Mouse (Mus musculus): ENCODE results near the gene Alpl. TPM values are rescaled to one million over a fixed set of nuclear protein-coding genes. Genes with fewer than 3 reads are reported as not detected.

Gene Alpl
- total RNA-seq, 2 experiments from 2014 or later, result not detected

DNA sequence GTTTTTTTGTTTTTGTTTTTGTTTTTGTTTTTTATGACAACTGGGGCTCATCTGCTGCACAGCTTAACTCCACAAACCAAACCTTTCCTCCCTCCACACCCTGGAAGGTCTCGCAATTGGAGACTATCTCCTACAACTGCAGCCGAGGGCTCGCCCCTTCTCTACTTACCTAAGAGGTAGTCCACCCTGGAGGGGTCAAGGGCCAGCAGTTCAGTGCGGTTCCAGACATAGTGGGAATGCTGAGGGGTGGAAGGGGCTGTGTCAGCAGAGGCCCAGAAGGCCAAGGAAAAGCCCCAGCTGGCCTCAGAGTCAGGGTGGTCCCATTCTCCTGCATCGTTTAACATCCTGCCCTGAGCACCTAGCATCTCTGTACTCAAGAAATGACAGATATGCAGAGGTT is 48.6 kb downstream of the Alpl start:
- no peak for ATAC-seq (replicated peaks; ENCODE audit: low FRiP score, low TSS enrichment, poor library complexity, severe bottlenecking)

DNA sequence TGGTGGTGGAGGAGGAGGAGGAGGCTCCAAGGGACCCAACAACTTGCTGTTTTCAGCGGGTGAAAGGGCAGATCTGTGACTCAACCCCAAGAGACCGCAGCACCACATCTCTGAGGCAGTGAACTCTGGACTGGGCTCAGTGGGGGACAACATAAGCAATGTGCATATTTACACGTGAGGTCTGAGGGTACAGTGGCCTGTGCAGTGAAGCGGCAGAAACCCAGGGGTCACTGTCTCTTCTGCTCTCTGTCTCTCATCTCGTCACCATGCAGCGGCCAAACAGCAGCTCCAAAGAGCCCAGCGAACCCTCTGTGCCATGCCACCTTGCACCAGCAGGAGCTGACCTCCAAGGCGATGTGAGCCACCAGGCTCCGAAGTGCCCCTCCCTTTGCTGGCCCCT is 49.1 kb downstream of the Alpl start:
- ATAC-seq (replicated peaks; ENCODE audit: low FRiP score, low TSS enrichment, poor library complexity, severe bottlenecking), result no peak

DNA sequence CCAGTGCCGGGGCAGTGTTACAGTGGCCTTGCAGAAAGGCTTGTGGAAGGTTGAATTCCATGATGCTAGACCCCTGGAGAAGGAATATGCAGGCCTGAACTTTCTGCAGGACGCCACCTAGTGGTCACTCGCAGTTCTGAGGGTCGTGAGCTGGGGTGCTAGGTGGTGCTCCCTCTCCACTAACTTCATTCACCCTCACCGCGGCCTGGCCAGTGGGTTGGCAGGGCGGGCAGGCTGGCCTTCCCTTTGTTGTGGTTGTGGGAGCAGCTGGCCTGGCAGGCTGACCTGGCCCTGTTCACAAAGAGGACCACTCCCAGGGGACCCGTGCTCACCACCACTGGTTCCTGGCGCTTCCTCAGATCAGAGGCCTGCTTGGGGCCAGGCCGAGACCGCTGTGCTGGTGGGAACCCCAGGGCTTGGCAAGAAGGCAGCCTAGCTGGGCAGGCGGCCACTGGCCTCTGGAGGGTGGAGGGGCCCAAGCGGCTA is 51.7 kb downstream of the Alpl start:
- no peak for ATAC-seq (replicated peaks; ENCODE audit: low FRiP score, low TSS enrichment, poor library complexity, severe bottlenecking)

DNA sequence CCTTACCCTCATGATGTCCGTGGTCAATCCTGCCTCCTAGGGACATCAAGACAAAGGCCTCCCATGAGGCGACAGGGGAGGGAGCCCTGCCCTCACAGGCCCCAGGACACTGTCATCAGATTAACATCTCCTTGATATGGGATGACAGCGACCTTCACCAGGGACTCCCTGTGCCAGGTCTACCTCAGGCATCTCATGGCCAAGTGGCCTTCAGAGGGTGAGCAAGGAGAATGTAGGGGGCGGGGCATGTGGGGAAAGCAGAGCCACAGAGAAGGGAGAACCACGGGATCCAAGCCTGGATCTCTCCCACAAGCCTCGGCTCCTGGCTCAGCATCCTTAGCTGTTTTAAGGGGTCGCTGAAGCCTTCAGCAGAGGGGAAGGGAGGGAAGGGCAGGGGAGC is 52.4 kb downstream of the Alpl start:
- ATAC-seq (replicated peaks; ENCODE audit: low FRiP score, low TSS enrichment, poor library complexity, severe bottlenecking), result no peak

DNA sequence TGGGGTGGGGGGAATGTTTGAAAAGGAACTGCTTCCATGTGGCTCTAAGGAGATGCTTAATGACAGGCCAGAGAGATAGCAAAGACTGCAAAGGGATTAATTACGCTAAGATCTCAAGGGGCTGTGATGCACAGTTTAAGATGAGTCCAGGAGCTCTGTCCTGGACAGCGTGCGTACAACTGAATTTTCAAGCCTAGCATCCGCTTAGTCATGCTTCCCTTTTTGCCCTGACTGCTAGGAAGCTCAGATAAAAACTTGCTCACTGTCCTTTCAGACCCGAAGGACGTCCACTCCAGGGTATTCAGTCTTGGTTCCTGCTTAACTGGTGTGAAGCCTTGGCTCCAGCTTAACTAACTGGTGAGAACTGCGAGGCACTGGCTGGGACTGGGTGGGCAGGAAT is 55.8 kb downstream of the Alpl start:
- ATAC-seq (replicated peaks; ENCODE audit: low FRiP score, low TSS enrichment, poor library complexity, severe bottlenecking), result no peak

DNA sequence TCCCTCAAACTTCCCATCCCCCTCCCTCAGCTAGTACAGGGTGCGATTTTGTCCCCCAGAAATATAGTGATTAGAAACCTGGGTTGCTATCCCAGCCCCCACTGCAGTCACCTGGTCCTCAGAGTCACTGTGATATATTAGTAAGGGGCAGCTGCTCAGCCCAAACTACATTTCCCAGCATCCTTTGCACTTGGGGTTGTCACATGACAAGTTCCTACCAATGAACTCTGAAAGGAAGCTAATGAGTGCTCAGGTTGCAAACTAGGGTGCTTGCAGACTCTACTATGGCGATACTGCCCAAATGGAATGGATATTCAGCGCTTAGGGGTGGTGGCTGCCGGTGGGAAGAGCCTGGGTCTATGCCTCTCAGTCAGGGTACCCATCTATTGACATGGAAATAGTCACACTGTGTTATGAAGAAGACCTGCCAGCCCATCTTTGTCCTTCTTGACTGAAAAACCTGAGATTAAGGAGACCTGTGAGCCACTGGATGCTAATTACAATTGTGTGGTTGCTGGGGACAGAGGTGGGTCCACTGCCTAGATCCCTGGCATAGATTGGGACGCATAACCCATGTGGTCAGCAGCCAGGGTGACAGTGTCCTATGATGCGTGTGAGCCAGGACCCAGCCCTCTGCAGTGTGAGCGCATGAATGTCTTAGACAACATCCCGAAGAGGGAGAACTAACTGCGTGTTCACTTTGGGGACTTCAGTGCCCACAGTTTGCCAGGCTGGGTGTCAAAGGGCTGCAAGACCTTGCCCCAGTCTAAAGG is 56.8 kb downstream of the Alpl start:
- ATAC-seq (replicated peaks; ENCODE audit: low FRiP score, low TSS enrichment, poor library complexity, severe bottlenecking), result peak; percentile 66; the same call in 1 of the 2 replicates

DNA sequence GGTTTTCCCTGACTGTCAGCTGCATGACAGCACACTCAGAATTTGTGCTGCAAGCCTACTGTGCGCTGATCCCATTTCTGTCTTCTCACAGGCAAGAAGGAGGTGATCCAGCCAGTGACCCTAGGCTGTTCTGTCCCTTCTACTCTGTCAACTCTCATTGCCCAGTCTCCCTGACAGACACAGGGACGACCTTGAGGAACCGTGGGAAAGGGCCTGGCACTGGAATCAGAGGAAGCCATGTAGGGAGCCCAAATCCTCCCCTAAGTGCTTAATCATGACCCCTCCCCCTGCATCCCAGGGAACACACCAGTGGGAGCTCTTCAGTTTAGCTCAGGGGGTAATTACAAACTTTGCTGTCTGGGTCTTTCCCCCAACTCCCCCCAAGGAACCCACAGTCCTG is 58.4 kb downstream of the Alpl start:
- ATAC-seq (replicated peaks; ENCODE audit: low FRiP score, low TSS enrichment, poor library complexity, severe bottlenecking), result no peak

DNA sequence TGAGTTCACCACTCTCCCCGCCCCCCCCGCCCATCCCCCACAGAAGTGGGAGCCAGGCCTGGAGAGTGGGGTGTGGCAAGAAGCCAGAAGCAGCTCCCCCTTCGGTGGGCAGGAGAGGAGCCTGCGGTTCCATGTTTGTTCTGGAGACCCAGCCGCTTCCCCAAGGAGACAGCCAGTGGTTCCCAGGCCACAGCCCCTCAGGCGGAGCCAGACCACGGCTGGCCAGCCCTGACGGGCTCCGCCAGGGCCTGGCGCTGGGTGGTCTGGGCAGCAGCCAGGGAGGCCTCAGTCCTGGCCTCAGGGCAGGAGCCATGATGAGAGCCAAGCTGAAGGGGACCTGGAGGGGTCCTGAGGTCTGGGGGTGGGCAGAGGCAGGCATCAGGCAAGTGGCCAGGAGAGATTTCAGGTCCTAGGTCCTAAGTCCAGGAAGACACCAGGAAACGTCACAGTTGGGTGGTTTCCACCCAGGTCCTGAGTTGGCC is 59.9 kb downstream of the Alpl start:
- ATAC-seq (replicated peaks; ENCODE audit: low FRiP score, low TSS enrichment, poor library complexity, severe bottlenecking), result no peak

DNA sequence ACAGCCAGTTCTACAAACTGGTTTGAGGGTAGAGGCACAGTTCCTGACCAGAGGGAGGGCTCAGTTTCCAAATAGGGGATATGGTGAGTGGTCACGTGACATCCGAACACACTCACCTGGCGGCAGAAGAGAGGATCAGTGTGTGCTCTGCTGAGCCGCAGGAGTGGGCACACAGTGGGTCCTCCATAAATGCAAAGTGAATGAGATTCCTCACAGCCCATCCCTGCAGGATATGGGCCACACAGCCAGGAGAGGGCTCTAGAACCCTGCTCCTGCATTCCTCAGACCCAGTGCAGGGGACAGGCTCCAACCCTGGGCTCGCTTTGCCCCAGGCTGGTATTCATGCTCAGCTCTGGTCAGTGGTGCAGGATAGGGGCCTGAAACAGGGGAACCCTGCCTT is 62.7 kb downstream of the Alpl start:
- ATAC-seq (replicated peaks; ENCODE audit: low FRiP score, low TSS enrichment, poor library complexity, severe bottlenecking), result no peak

DNA sequence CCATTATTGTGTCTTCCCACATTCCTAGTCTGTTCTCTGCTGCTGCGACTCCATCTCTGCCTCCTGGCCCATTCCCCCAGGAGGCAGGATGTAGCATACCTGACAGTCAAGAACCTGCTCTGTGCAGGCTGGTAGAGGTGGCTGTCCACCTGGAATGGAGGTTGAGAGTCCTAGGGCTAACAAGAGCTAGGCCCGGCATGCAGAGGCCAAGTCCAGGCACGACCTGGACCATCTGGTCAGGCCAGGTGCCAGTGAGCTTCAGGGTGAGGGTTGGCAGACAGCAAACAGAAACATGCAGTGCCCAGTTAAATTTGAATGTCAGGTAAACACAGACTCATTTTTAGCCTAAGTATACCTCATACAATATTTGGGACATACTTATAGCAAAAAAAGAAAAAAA is 63.2 kb downstream of the Alpl start:
- ATAC-seq (replicated peaks; ENCODE audit: low FRiP score, low TSS enrichment, poor library complexity, severe bottlenecking), result no peak

DNA sequence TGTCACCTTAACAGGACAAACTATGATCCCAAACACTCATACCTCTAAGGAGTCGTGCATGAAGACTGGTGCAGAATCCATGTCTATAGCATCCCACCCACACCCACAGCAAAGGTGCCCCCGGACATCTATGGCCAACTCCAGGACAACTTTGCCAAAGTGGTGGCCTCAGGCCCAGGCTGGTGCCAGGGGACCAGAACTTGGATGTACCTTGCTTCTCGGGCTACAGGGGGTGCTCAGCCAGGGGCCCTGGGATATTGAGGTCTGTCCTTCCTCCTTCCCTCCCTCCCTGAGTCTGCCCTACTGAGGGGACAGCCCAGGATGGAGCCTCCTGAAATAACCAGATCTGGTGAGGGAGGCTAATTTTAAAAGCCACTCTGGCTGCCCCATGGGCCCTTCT is 63.8 kb downstream of the Alpl start:
- no peak for ATAC-seq (replicated peaks; ENCODE audit: low FRiP score, low TSS enrichment, poor library complexity, severe bottlenecking)

DNA sequence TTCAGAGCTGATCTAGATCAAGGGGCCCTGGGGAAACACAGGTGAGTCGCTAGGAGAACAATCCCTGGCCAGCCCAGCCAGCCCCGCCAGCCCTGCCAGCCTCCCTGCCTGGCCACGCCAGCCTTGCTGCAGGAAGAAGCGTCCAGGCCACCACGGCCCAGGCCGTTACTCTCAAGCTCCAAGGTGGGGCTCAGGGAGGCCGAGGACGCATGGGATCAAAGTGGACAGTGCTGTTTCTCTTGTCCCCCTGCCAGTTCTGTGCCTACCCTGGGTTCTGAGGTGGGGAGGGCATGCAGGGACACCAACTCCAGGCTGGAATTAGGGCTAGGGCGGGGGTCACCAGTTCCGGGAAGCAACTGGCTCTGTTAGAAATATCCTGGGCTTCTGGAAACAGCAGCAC is 64.3 kb downstream of the Alpl start:
- ATAC-seq (replicated peaks; ENCODE audit: low FRiP score, low TSS enrichment, poor library complexity, severe bottlenecking), result no peak

DNA sequence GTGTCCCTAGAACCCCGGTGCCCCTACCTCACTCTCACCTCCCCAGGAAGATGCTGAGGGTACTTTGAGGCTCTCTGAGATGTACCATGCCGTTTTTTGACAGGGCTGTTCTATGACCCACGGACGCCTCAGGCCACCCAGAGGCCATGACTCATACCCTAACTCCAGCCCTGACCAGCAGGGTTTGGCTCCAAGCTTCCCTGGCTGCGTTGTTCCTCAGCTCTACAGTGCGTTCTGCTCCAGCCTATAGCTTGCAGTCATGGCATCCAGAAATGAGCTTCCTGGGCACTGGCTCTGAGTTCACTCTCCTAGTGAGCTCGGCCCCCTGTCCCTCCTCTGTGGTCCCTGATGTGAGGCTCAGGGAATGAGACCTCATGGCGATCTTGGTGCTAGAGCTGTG is 65.4 kb downstream of the Alpl start:
- no peak for ATAC-seq (replicated peaks; ENCODE audit: low FRiP score, low TSS enrichment, poor library complexity, severe bottlenecking)

DNA sequence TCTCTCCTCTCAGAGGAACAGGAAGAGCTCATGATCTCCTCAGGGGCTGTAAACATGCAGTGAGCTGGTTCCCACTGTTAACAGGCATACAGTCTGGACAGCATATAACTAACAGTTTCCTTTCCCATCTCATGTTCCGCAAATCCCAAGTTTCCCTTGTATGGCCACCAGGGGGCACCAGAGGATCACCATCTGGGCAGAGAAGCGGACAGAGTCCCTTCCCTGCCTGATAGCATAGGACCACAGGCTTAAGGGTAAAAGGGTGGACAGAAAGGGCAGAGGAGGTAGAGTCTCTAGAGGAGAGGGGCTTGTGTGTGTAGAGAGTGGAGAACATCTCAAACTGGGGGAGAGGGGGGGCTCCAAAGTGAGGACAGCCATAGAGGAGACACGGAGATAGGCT is 66.0 kb downstream of the Alpl start:
- ATAC-seq (replicated peaks; ENCODE audit: low FRiP score, low TSS enrichment, poor library complexity, severe bottlenecking), result peak; percentile 66; the same call in 1 of the 2 replicates

DNA sequence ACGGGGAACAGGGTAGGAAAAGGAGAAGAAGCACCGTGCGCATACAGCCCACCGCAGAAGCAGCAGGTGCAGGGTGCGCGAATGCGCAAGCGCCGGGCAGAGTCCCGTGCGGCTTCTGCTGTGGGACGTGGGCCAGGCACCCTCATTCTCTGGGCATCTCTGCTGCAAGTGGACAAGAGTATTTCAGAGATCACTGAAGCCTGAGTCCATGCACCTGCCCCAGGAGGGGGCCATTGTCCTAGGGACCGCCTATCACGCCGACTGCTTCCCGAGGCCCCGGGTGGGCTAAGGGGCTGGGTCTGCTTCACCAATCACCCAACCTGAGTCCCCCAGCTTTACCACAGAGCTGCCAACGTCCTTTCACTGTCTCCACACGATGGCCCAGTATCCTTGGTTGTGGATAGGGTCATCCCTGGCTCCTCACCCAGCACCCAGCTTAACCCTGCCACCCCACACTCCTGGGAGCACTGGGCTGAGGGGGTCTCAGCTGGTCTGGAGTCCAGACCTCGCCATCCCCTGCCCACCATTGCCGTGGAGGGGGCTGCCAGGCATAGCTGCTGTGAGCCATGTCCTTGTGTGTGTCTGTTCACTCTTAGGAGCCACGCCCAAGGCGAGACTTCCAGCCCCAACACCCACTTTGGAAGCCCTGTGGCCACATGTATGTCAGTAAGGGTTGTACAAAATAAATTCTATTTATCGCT is 66.9 kb downstream of the Alpl start:
- ATAC-seq (replicated peaks; ENCODE audit: low FRiP score, low TSS enrichment, poor library complexity, severe bottlenecking), result no peak

DNA sequence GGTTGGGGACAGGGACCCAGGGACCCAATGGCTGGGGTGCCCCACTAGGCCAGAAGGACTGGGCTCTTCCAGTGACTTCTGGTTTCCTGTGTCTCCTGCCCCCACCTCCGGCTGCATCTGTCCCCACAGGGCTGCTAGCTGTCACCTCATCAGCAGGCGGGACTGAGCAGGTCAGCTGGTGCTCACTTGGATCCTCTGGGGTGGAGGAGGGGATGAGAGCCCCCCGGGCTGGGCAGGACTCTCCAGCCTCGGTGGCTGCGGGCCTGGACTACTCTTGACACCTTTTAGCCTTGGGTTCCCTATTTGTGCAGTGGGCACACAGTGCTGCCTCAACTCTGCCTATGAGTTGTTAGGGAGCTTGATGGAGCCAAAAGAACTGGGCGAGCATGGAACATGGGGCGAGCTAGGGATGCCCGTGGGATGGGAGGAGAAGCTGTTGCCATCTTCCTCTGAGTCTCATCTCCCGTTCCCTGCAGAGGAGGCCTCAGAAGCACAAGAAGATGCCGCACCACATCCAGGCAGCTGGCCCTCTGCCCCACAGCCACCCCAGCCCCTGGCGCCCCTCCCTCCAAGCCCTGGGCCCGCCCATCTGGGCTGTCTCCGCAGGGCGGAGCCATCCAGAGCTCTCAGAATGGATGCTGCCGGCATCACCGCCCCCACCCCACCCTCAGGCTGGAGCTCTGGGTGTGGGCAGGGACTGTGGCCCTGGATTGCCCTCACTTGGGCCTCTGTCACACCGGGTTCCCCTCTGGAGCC is 67.6 kb downstream of the Alpl start:
- no peak for ATAC-seq (replicated peaks; ENCODE audit: low FRiP score, low TSS enrichment, poor library complexity, severe bottlenecking)

DNA sequence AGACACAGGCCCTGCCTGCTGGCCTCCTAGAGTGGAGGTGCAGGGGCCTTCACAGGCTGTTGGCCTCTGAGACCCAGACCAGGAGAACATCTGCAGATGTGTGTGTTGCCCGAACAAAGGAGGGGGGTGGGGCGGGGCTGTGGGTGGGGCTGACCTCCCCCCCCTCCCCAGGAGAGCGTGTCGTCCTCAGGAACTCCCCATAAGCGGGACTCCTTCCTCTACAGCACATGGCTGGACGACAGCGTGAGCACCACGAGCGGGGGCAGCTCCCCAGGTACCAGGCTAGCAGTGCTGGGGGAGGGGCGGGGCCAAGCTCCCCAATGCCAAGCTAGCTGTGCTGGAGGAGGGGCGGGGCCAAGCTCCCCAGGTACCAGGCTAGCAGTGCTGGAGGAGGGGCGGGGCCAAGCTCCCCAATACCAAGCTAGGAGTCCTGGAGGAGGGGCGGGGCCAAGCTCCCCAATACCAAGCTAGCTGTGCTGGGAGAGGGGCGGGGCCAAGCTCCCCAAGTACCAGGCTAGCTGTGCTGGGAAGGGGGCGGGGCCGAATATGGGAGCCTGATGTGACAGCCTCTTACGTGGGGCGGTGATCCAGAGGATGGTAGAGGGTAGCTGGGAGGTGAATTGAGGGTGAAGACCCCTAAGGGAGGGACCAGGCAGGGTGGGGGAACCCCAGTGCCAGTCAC is 68.5 kb downstream of the Alpl start:
- no peak for ATAC-seq (replicated peaks; ENCODE audit: low FRiP score, low TSS enrichment, poor library complexity, severe bottlenecking)

DNA sequence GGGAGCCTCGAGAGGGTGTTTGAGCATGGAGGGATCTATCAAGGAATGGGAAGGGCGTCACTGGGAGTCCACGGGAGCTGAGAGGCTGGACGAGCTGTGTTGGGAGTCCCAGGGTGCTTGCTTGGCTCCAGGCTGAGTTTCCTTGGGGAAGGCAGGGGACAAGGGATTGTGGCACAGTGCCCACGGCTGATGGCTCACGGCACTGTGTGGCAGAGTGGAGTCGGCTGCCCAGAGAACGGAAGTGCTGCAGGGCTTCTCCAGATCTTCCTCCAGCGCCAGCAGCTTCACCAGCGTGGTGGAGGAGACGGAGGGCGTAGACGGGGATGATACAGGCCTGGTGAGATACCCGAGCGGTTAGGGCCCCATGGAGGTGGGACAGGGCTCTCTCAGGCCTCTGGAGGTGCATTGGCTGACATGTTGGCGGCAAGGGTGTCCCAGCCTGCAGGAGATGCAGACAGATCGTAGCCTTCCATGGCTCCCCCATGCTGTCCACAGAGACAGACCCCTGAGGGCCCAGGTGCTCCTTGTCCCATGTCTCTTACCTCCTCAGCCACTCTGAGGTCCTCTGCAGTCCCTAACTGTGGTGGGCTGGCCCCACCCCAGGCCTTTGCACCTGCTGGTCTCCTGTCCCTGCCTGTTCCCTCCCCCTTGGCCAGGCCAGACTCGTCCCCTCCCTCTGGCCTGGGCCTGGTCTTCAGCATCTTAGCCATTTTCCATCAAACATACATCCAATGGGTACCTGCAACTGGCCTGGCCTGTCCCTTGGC is 69.3 kb downstream of the Alpl start:
- ATAC-seq (replicated peaks; ENCODE audit: low FRiP score, low TSS enrichment, poor library complexity, severe bottlenecking), result no peak

DNA sequence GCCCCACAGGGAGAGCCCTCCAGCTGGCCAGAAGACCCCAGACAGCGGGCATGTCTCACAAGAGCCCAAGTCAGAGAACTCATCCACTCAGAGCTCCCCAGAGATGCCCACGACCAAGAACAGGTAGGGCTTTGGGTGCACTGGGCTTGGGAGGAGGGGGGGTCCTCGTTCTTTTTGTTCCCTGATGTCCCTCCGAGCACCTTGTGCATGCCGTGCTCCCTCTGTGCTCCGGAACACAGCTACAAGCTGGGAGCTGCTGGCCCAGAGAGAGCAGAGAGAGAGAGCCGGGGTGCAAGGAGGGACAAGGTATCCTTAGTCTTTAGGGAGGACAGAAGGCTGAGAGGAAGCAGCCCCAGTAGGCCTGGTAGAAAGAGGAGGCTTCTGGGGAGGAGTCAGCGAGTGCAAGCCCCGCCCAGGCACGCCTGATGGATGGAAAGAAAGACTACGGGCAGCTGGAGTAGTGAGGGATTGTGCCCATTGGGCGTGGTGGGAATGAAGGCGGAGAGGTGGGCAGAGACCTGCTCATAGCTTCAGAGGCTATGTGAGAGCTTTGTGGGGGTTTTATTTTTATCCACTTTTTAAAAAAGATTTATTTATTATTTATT is 70.5 kb downstream of the Alpl start:
- no peak for ATAC-seq (replicated peaks; ENCODE audit: low FRiP score, low TSS enrichment, poor library complexity, severe bottlenecking)

All from megakaryocyte-erythroid progenitor cell, adult 5-6 weeks (primary cell).